Mouse (Mus musculus): ENCODE data around the gene Rnaset2a.
"Not testable (repeated sequence)": the region's sequence is repeated elsewhere in the genome, so short reads cannot be mapped to it uniquely, and the experiment has no call there.

The Rnaset2a gene

DNA sequence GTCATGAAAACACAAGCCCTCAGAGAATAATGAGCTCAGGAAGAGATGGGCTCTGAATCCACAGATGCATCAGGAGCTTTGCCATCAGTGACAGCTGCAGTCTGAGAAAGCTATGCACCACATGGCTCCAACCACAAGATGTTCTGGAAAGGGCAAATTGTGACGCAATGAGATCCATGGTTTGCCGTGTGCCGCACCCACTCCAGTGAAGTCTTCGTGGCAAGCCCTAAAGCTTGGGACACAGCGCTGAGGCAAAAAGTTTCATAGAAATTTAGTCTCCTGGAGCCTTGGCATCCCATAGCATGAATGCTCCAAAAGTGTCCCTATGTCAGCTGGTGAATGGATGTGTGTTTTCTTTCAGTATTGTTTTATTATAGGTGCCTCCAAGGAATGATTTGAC is 9.8 kb downstream of the Rnaset2a start:
- DNase-seq (ENCODE audit: low spot score), result not testable (repeated sequence)

DNA sequence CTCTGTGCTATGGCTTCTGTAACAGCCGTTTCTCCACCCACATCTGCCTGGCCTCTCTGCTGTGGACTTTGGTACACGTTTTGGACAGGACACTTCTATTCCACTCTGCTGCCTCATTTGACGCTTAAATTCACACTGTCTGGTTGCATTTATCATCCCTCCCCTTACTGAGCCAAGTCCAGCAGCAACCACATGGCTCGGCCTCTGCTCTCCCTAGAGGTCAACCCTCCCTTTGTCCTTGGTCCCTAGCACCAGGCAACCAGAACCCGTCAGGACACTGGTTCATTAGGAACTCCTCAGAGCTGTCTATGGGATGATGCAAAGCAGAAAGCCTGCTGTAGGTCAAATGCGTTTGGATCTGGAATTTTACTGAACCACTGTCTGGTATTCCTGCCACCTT is 17.0 kb downstream of the Rnaset2a start:
- not testable (repeated sequence) for DNase-seq (ENCODE audit: low spot score)

DNA sequence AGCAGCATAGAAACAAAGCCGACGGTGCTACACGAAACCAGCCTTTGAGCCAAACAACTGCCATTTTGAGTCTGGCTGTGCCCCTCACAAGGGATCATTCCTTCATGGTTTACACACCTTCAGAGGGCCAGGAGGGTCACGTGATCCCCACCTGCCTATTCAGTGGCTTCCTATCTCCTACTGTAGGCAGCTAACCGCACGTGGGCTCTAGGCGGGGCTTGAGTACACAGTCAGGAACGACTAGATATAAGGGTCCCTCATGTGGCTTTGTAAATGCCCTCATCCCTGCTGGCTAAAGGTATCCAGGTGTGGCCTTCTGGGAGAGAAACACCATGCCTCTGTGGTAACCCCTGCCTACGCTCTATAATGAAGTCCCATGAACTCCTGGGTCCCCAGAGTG is 18.3 kb downstream of the Rnaset2a start:
- not testable (repeated sequence) for DNase-seq (ENCODE audit: low spot score)

DNA sequence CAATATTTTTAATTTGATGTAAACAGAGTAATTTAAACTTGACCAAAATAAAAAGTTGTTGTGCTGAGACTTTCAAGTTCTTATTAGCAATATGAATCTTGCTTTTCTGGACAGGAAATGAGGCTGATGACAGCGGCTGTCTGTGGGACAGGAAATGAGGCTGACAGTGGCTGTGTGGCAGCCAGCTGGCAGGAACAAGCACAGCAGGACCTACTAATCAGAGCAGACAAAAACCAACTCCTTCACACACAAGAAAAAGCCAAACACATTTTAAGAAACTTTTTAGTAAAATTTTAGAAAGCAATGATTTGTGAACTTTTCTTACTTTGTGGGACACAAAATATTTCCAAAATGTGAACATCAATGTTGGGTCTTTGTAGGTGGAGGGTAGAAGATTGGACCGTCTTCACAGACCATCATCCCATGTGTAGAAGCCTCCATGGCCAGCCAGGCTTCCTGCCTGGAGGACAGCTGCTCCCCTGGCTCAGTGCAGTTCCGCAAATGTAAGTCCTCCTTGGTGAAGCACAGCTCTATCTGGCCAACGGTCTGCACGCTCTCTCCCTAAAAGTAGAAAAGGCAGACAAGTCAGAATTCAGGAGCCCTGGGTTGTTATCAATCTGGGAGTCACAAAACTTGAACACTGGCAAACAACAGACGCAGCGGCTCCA is 19.4 kb downstream of the Rnaset2a start:
- not testable (repeated sequence) for DNase-seq (ENCODE audit: low spot score)

DNA sequence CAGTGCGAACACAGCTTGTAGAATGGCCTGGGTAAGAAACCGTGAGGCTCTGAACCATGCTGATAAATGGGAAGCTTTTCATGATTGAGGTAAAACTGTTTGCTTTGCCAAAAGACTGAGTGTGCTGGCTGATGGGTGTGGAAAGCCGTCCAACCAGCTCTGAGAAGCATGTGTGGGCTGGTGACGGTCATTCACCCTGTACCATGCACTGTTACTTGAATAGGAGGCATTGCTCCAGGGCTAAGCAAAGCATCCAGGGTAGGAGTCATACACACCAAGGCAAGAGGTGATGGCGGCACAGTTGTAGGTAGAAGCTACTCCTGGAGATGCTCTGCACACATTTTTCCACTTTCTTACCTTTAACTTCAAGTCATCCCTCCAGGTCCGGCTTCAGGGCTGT is 23.3 kb downstream of the Rnaset2a start:
- DNase-seq (ENCODE audit: low spot score), result not testable (repeated sequence)

DNA sequence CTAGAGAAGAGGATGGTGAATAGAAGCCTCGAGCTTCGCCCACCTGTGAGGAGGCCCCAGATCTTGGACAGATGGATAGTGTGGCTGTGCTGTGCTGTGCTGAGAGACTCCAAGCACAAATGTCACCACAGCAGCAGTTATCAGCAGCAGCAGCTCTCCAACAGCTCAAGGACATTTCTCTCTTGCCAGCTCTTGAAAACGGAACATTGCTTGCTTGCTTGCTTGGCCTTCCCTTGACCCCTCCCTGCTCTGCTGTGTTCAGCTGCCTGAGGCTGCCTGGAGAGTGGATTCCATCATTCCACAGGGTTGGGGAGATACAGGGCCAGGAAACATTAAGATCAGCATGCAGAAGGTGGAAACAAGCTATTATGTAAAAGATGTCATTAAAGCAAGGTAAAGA is 24.9 kb downstream of the Rnaset2a start:
- not testable (repeated sequence) for DNase-seq (ENCODE audit: low spot score)

DNA sequence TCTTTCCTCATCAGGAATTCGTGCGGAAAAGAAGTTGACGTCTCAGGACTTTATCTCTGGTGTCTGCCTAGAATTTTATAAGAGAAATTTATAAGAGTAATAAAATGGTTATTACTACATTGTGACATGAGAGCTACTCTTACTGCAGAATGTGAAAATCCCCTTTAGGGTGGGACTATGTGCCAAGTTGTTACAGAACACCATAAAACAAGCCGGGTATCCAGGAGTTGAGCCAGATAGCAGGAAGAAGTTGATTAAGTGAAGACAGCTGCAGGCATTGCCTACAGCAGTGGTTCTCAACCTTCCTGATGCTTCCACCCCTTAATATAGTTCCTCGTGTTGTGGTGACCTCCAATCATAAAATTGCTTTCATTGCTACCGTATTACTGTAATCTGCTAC is 31.0 kb downstream of the Rnaset2a start:
- DNase-seq (ENCODE audit: low spot score), result not testable (repeated sequence)

DNA sequence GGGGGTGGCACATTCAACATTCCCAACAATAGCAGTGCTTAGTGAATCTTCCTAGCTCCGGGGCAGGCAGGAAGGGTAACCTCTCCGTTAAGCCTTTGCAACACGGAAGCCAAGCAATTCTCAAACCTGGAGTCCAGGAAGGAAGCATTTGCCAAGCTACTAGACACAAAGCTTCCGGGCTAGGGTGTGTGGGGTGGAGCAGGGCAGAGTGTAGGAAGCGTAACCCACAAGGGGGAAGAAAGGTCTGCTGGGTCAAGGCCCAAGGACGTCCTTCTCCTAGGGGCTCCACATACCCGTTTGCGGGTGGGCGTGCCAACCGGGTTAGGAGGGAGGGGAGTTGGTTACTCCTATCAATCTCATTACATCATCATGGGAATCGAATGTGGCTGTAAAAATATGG is 31.5 kb downstream of the Rnaset2a start:
- peak; percentile 4 for DNase-seq (ENCODE audit: low spot score)

DNA sequence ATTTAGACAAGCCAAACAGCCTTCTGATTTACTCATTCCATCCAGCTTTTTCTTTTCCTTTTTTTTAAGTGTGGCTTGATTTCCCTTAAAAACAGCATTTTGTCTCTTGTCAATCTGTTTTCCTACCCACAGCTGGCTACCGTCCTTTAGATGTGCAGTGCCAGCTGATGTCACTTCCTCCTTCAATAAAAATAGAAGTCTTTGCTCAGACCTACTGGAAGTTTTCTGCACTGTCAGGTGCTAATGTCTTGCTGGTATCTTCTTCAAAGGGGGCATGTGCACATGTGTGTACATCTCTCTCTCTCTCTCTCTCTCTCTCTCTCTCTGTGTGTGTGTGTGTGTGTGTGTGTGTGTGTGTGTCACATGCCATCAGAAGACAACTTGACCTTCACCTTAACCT is 35.7 kb downstream of the Rnaset2a start:
- DNase-seq (ENCODE audit: low spot score), result not testable (repeated sequence)

DNA sequence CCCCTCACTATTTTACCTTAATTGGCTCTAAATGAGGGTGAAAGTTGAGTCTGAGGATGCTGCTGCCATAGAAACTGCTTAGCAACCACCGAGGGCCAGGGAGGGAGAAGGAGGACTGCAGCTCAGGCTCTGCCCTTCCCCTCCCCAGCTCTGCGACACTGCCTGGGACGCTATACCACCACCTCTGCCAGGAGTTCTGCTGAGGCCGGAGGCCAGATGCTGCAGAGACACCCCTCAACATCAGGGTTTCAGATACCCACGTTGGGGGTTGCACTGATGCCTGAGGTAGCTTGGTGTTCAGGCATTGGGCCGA is 46.6 kb downstream of the Rnaset2a start:
- not testable (repeated sequence) for DNase-seq (ENCODE audit: low spot score)

DNA sequence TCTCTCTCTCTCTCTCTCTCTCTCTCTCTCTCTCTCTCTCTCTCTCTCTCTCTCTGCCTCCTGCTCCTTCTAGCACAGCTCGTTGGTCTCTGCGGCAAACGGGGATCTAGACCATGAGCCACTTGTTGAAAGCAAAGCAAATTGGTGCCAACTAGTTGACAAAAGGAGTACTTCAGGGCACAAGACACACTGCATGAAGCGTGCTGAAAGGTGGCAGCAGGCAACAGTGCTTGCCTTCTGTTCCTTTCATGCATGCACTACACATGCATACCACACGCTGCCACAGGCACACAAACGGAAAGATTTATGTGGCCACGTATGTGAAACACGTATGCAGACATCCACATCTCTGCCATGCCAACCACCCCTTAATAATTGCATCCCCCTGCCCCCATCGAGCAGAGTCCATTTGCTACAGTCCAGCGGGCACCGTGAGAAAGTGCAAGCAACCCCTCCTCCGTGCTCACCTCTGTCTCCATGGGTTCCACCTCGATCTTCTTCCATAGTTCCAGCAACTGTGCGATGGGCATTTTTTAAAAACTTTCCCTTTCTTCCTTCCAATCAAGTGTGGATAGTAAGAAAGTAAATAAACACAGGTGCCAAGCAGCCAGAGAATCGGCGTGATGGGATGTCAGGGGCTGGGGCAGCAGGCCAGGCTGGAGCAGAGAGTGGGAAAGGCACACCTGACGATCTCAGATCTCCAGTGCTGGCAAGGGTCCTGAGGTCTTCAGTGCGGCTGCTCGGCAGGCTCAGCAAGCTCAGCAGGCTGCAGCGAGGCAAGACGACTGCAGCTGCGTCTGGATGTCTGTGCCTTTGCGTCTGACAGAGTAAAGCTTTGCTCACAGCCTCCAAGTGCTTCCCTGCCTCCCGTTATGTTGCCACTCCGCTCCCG is 47.2 kb downstream of the Rnaset2a start:
- not testable (repeated sequence) for DNase-seq (ENCODE audit: low spot score)

DNA sequence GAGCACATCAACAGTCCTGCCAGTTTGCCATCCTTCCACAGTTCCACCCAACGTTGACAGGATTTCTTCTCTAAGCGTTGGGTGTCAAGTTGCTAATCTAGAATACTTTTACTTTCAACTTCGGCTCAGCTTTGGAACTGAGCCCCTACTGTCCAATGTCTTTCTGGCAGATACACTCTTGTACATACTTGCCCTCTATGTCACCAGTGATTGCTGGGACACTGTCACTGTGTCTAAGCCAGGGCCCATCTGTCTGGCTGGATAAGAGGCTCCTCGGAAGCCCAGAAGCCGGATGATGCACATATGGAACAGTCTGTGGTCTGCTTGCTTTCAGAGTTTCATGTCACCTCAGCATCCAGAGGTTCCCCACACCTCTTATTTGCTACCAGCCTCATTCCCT is 51.7 kb downstream of the Rnaset2a start:
- not testable (repeated sequence) for DNase-seq (ENCODE audit: low spot score)

DNA sequence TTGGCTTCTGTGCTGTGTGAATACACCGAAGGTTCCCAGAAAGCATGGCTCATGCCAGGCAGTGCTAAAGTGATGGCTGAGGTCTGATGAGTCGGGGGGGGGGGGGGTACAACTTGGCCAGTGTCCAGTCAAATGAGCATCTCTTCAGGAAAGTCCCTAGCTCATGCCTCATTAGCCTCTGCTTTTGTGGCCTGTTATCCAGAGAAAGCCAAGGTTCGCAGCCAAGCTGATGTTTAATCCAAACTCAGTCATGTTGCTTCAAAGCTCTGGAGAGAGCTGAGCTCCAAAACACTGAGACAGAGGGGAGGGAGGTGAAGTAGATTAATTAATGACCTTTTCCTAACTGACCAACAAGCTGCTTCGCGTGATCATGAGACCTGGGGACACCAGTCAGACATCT is 52.2 kb downstream of the Rnaset2a start:
- not testable (repeated sequence) for DNase-seq (ENCODE audit: low spot score)

DNA sequence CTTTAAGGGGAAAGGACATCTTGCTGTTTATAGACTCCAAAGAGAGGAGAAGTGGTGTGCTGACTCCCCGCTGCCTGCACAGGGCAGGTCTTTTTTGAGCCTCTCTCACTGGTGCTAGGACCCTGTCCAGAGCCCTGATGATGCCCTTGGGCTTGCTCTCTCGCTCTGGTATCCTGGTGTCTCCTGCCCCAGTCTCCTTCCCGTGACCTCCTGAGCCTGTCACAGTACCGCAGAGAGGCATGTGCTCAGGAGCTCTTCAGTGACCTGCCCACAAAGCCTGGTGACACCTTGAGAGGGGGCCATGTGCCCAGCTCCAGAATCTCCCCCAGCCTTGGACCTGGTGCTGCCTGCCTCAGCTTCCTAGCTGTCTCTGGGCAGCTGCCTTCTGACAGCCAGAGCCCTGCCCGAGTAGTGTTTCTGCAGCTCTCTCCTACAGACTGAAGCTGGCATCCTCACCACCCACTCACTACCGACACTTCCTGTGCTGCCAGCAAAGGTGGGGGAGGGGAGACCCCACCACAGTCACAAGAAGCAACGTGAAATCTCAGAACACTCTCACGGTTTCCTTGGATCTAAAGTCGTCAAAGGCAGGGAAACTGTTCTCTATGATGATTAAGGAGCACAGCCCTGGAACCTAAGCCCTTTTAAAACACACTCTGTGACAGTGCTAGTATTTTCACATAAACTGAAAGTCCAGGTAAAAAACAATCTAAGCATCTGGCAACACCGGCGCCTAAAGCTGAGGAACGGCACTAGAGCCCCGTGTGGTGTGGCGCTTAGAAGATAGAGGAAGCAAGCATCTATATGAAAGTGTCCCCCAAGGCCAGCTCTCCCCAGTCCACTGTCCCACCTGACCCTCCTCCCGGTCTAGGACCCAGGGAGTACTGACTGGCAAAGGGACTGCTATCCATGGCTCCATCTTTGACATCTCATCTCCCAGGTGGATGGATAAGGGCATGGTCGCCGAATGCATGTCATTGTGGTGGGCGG is 55.1 kb downstream of the Rnaset2a start:
- DNase-seq (ENCODE audit: low spot score), result not testable (repeated sequence)

DNA sequence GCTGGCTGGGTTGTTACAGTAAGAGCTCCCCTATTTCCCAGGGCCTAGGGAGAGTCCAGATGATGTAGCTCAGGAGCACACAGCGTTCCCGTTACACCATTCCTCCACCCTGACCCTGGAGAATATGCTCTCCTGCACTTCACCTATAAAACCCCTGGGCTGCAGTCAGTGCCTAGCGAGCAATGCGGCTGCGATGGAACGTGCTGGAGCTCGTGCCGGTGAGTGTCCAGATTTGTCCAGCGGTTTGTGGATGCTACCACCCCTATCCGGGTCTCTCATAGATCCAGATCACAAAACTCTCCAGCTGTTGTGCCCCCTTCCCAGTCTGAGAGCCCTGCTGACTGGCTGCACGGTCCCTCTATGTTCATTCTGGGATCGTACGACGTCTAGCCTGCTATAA is 56.6 kb downstream of the Rnaset2a start:
- DNase-seq (ENCODE audit: low spot score), result not testable (repeated sequence)

DNA sequence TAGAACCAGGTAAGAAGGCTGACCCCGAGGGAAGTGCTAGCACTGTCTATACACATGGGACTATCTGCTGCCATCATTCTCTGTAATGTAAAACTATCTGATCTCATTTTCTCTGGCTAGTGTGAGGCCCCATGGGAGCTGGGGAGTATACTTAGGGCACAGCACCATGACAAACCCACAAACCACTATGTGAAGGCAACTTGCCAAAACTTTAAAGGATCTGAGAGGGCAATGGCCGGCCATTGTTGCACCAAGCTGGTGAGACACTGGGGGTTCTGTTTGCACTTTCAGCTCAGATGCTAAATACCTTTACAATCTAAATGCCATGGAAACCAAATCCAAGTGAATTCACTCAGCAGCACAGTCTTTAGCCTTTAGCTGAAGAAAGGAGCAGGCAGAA is 78.0 kb downstream of the Rnaset2a start:
- DNase-seq (ENCODE audit: low spot score), result not testable (repeated sequence)

Measured in lung, postnatal 25 days (tissue).